Mouse (Mus musculus) kidney, postnatal 14 days (tissue): ENCODE measurements around the gene Fdx1l.

Source experiments
- DNase-seq: peaks from one replicate; pipeline ENCODE4 v3.0.0; 2022; ENCODE audit warnings: mixed read lengths

The Fdx1l gene

GRCm38 (mm10) chr9:21026849-21027248 is 46.6 kb downstream of the Fdx1l start:
- no peak for DNase-seq

GRCm38 (mm10) chr9:21025258-21025810 is 48.1 kb downstream of the Fdx1l start:
- DNase-seq: no peak

GRCm38 (mm10) chr9:21022726-21023125 is 50.7 kb downstream of the Fdx1l start:
- no peak for DNase-seq

GRCm38 (mm10) chr9:21022288-21022687 is 51.1 kb downstream of the Fdx1l start:
- DNase-seq: no peak

- DNase-seq: no peak
Measured at GRCm38 (mm10) chr9:21021363-21021762, 52.1 kb downstream of the Fdx1l start.

- no peak for DNase-seq
Measured at GRCm38 (mm10) chr9:21018600-21018999, 54.8 kb downstream of the Fdx1l start.
